Mouse (Mus musculus) T-cell, adult 2 months (primary cell): ENCODE data around the gene Snx1.

ENCODE experiments used
- DNase-seq: peaks from one replicate; pipeline ENCODE4 v3.0.0; 2022; ENCODE audit warnings: low spot score

The Snx1 gene

DNA sequence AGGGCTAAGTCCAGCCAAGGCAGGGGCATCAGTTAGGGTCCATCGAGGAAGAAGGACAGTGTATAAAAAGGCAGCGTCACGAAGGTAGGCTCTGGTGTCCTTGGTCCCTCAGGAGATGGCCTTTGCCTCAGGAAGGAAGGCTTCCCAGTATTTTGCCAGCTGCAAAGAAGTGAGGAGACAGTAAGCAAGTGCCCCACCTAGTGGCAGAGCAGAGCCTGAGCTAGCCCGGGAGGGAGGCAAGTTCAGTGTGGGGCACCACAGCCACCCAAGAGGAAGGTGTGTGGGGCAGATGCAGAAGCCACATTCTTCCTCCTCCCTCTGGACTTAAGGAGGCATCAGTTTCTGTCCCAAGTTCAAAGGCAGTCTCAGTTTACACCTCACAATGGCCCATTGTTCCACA is 38.0 kb downstream of the Snx1 start:
- no peak for DNase-seq

GRCm38 (mm10) chr9:66087062-66087461 is 39.3 kb downstream of the Snx1 start:
- DNase-seq, result no peak

GRCm38 (mm10) chr9:66084171-66084570 is 42.2 kb downstream of the Snx1 start:
- DNase-seq, result no peak

DNA sequence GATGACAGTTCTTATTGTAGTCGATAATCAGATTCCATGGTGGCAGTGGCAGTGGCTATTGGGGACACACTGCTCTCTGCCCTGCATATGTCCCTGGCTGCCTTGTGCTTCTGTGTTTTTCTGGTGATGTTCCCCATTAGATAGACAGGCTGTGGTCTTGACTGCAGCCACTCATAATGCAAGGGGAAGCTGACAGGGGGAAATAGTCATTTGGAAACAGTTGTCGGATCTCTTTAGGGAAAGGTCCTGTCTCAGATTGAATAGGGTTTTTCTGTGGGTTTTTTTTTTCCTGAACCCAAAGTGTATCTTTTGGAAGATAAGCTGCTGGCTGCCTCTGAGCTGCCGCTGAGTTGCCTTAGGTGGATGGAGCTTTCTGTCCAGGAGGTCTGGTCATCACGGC is 44.4 kb downstream of the Snx1 start:
- DNase-seq, result no peak

GRCm38 (mm10) chr9:66080804-66081459 is 45.5 kb downstream of the Snx1 start:
- DNase-seq, result no peak

DNA sequence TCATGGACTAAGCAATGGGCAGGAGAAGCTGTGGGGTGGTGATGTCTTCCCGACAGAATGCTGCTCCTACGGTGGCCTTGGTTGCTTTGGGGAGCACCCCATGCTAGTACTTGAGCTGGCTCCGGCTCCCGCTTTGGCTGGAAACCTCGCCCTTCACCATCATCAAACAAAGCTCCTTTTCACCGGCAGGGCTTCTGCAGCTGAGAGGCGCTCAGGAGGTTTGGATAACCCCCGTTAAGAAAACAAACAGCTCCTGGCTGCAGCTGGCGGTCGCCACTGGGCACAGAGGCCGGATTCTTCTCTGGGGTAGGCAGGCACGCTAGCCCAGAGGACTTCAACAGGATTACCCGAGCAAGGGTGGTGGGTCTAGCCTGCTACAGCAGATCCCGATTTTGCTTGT is 47.9 kb downstream of the Snx1 start:
- no peak for DNase-seq

DNA sequence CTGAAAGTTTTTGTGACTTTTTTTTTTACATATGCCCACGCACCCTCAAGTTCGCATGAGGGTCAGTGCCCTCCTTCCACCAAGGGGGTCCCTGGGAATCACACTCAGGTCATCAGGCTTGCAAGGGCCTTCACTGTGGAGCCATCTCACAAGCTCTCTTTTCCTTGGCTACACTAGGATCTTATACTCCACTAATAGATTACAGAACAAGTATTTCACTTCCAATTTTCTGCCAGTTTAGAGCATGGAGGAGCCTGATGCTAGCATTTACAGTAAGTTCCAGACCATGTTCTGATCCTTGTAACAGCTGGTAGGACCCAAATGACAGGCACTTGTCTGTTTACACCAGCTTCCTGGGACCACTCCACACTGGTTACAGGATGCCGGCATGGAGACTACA is 48.3 kb downstream of the Snx1 start:
- DNase-seq, result no peak

DNA sequence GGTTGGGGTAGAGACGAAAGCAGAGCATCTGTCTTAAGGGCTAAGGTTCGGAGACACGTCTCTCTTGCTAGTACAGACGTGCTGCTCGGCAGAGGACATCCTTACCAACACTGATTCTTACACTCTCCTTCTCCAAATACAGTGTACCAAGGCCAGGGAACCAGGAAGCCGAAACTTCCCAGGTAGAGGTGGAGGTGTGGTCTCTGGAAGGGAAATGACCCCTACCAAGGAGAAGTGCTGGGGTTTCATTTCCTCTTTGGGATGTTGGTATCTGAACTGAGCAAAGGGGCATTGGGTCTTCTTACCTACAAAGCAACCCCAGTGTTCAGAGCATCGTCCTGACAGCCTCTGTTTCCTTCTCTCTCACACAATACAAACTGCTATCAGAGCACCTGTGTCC is 53.6 kb downstream of the Snx1 start:
- DNase-seq, result no peak

DNA sequence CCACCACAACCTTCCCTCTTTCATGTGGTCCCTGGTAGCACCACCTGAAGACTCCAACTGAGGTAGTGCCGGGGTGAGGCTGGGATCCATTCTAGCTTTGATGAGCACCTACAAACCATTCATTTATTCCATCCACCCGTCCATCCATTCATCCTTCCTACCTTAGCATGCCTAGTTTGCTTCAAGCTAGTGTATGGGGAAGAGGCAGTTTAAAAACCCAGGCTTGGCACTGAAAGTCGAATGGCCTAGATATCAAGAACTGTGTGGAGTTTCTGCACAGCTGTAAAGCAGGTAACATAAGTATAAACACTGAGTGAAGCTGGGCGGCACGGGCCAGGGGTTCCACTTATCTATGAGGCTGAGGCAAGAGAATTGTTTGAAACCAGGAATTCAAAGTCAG is 56.2 kb downstream of the Snx1 start:
- DNase-seq, result no peak

GRCm38 (mm10) chr9:66069583-66069982 is 56.8 kb downstream of the Snx1 start, which contains the start of gene Snx22:
Gene Snx22, minus strand, starts transcription at chr9:66069719.
- peak; percentile 60 for DNase-seq

GRCm38 (mm10) chr9:66068971-66069391 is 57.4 kb downstream of the Snx1 start:
- DNase-seq, result peak; percentile 30

- no peak for DNase-seq
Measured at GRCm38 (mm10) chr9:66068056-66068455, 58.3 kb downstream of the Snx1 start.

- DNase-seq, result no peak
Measured at GRCm38 (mm10) chr9:66067542-66067941, 58.8 kb downstream of the Snx1 start.

DNA sequence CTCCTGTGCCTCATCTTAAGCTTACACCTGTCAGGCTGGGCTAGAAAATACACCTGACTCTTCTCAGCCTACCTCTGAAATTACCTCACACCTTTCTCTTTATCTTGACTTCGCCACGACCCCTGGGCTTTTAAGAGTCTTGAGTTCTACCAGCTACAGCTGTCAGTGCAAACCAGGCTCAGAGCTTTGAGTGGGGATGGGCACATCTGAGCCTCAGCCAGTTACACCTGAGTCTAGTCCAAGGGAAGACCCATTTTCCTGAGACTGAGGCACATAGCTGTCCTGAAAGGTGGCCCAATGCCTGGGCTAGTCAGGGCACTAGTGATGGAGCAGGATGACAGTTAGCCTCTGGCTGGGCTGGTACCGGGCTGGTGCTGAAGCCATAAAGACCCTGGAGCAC is 59.6 kb downstream of the Snx1 start:
- DNase-seq, result no peak

DNA sequence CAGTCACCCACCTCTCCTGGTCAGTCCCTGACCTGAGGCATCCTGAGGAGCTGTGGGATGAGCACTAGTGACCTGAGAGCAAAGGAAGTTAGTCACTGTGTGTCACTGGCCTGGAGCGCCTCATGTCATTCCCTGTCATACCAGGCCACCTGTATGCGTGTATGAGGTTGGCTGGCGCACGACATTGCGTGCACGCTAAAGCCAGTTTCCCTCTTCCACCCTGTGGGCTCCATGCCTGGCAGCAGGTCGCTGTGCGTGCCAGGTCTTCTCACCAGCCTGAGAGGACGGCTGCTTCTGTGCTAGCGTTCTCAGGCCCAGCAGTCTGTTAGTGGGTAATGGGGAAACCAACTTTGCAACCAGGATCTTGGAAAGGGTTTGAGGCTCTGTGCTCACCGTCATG is 62.1 kb downstream of the Snx1 start:
- no peak for DNase-seq

DNA sequence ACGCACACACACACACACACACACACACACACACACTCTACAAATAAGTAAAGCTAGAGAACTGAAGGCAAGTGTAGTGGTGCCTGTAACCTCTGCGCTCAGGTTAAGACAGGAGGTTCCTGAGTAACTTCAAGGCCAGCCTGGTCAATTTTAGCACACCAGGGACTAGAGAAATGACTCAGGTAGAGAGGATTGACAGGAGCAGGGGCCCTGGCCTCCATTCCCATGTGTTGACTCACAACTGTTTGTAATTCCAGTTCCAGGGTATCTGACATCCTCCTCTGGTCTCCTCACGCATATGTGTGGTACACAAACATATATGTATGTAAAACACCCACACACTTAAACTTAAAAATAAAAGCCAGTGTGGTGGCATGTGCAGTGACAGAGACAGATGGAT is 62.9 kb downstream of the Snx1 start:
- no peak for DNase-seq

DNA sequence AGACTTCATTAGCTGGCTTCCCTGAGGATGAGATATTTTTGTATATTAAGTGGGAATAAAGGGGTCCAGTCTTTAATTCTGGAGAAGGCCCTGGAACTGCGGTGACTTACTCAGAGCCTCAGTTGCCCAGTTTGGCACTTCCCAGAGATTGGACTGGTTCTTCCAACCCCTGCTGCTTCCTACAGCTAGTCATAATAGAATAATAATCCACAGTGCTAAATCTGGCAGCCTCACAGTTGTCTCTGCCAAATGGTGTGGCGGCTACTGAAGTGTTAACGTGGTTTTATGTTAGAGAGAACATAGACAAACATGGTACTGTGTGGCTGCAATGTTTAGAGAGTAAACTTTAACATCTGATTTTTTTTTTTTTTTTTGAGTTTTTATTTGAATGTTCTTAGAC is 64.7 kb downstream of the Snx1 start:
- DNase-seq, result no peak

GRCm38 (mm10) chr9:66060986-66061385 is 65.4 kb downstream of the Snx1 start:
- DNase-seq, result no peak

DNA sequence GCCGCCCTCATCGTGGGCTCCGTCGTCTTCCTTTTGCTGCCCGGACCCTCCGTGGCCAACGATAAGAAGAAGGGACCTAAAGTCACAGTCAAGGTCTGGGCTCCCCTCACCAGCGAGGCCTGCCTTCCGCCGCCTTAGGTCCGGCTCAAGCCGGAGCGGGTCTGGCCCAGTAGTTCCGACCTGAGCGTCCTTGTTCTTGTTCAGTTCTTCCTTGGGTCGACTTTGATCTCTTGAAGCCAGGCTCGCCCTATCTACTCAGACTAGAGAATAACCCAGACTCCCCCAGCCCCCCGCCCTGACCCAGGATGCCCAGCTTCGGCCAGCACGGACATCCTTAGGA is 66.1 kb downstream of the Snx1 start:
- no peak for DNase-seq

GRCm38 (mm10) chr9:66059583-66060307 is 66.6 kb downstream of the Snx1 start, which contains the start of gene Ppib:
Gene Ppib, plus strand, starts transcription at chr9:66060222.
- DNase-seq, result peak; percentile 97

- DNase-seq, result no peak
Measured at GRCm38 (mm10) chr9:66053620-66054019, 72.8 kb downstream of the Snx1 start.

DNA sequence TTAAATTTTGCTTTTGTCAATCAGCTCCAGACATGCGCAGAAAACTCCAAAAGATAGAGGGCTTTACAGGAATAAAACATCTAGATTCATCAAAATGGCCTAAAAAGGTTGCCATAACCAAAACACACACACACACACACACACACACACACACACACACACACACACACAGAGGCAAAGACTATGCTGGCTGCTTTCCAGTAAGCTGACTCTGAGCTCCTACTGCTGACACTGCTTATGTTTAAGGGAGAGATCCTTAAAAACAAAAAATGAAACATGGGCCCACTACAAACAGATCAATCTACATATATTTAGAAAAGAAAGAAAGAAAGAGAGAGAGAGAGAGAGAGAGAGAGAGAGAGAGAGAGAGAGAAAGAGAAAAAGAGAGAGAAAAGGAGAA is 73.7 kb downstream of the Snx1 start:
- no peak for DNase-seq

DNA sequence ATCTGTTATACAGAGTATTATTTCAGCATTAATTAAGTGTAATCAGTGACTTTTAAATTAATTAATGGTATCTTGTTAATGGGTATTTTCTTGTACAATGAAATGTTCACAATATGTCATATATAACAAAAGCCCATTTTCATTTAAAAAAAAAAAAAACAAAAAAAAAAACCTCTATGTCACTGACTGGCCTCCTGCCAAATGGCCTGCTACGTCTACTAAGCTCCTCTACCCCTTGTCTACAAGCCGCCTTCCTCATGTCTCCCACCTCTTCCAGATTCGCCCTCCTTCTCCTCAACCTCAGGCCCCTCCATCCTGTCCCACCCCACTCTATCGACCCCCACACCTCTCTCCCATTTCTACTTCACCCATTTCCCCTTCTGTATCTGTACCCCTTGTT is 74.9 kb downstream of the Snx1 start:
- no peak for DNase-seq
